Mouse (Mus musculus) neural tube, embryonic 12.5 days (tissue): ENCODE measurements around the gene Atp5g2. TPM values are rescaled to one million over a fixed set of nuclear protein-coding genes. Genes with fewer than 3 reads are reported as not detected.
A peak's percentile ranks its signal among the peaks of the same experiment; 100 is the strongest.

Experiments
- ATAC-seq: fragments of 200-750 bp; cut with Nextera tagmentation; 2 replicates; pipeline ENCODE4 v1.8.0; 2017; ENCODE audit warnings: low read depth, mild to moderate bottlenecking, moderate TSS enrichment, moderate library complexity; ENCODE audit not compliant: low FRiP score
- H3K27ac ChIP-seq: fragments of 300-500 bp; sonication (generic); 2 replicates; pipeline ENCODE4 v1.5.1; 2016
- H3K27me3 ChIP-seq: fragments of 300-500 bp; sonication (generic); replicated peaks from 2 replicates; pipeline ENCODE4 v1.6.1; 2016; ENCODE audit warnings: mild to moderate bottlenecking
- H3K36me3 ChIP-seq: fragments of 300-500 bp; sonication (generic); 2 replicates; pipeline ENCODE4 v1.6.1; 2016; ENCODE audit warnings: mild to moderate bottlenecking
- H3K4me1 ChIP-seq: fragments of 300-500 bp; sonication (generic); 2 replicates; pipeline ENCODE4 v1.6.1; 2016
- H3K4me2 ChIP-seq: fragments of 300-500 bp; sonication (generic); replicated peaks from 2 replicates; pipeline ENCODE4 v1.6.1; 2016; ENCODE audit warnings: mild to moderate bottlenecking
- H3K4me3 ChIP-seq: fragments of 300-500 bp; sonication (generic); 2 replicates; pipeline ENCODE4 v1.5.1; 2016
- H3K9ac ChIP-seq: fragments of 300-500 bp; sonication (generic); 2 replicates; pipeline ENCODE4 v1.6.1; 2016; ENCODE audit warnings: mild to moderate bottlenecking
- H3K9me3 ChIP-seq: fragments of 300-500 bp; sonication (generic); 2 replicates; pipeline ENCODE4 v1.6.1; 2016; ENCODE audit warnings: mild to moderate bottlenecking
- WGBS: fragments of 180-500 bp; shearing (Covaris S2); methylation state at CpG from one replicate; pipeline ENCODE4 v1.1.7; 2016; 5-methylcytosine and 5-hydroxymethylcytosine counted together
- polyA plus RNA-seq: library from polyadenylated mRNA; unstranded; fragments of >200 nt; fragmentation: Nextera tagmentation; extraction: Ambion mirVana; gene quantifications from 2 replicates; pipeline ENCODE4 v1.2.1, GENCODE M21; 2016

Atp5g2 gene
- polyA plus RNA-seq, 1 experiment from 2014 or later = 61.1 TPM

DNA sequence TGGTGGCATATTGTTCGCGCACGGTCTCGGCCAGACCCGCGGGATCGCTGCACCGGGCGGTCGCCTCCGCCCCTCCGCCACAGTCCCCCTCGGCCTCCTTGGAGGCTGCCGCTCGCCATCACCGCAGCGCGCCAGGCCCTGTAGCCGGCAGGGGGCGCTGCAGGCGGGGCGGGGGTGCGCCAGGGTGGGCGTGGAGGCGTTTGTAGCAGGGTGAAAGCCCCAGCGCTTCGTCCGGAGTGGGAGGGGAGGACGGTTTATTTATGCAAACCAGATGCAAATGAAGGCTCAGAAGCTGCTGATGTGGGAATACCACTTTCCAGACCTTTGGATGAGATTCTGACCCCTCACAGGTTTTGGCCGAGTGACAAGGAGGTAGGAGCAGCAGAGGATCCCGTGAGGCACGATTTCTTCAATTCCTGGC is 20.8 kb upstream of the Atp5g2 start:
- Histone ChIP-seq H3K4me2 (peak overlapping the region; percentile 69), H3K36me3 (no peaks in the 10 kb centered on the region), H3K9me3 (no peaks in the 10 kb centered on the region), H3K4me1 (peaks cover 29% of the 10 kb centered on the region), H3K4me3 (peak overlapping the region; percentile 38), H3K9ac (peak overlapping the region; percentile 50; the same call in 1 of the 2 replicates), H3K27me3 (peaks cover 72% of the 10 kb centered on the region), H3K27ac (peak overlapping the region; percentile 58)
- ATAC-seq = peak; percentile 85
- WGBS = under 1% methylated on average over 32 of the region's 32 CpGs

DNA sequence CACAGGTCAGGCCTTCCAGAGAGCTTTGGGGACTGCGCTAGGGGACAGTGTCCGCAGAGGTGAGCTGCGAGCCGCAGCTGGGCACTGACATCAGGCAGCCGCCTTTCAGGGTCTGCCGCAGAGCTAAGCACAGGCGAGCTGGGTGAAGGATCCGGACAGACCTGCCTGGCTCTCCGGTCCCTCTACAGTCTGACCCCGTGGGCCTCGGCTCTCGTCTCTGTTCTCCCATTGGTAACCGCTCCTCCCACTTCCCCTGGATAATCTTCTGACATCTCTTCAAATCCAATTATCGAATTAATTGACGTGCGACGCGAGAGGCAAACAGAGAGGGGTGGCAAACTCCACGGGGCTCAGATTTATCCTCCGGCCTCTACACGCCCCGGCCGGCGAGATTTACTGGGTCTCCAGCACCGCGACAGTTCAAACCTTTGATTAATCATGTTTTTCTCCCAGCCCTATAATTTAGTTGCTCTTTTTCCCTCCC is 20.2 kb upstream of the Atp5g2 start:
- Histone ChIP-seq H3K9ac (0 out of 2 replicates have a peak overlapping the region, but pooled peaks have one; percentile 50), H3K27me3 (peaks cover 69% of the 10 kb centered on the region), H3K9me3 (no peaks in the 10 kb centered on the region), H3K4me2 (peak overlapping the region; percentile 69), H3K4me1 (peaks cover 29% of the 10 kb centered on the region), H3K36me3 (no peaks in the 10 kb centered on the region), H3K27ac (peak overlapping the region; percentile 51), H3K4me3 (peak overlapping the region; percentile 38)
- WGBS = under 1% methylated on average over 26 of the region's 26 CpGs
- peak; percentile 42 for ATAC-seq

DNA sequence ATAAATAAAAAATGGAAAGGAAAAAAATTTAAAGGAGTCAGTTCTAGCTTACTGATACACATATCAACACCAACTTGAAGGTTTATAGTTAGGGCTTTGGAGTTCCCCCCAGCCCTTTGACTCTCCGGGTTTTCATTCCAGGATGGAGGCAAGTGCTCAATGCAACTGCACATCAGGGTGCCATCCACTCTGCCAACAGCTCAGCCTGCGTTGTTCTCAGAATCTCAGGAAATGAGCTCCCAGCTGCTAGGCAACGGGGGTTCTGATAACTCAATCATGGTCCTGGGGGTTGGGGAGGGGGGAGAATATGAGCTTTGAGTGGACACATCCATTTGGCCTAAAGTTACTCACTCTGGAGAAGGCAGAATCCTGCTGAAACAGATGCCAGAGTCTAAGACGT is 13.6 kb upstream of the Atp5g2 start:
- Histone ChIP-seq H3K9me3 (no peaks in the 10 kb centered on the region), H3K36me3 (no peaks in the 10 kb centered on the region), H3K4me3 (no peak overlapping the region), H3K27ac (no peak overlapping the region), H3K27me3 (peaks cover 19% of the 10 kb centered on the region; the same call in 1 of the 2 replicates), H3K4me1 (peaks cover 7% of the 10 kb centered on the region), H3K9ac (no peak overlapping the region), H3K4me2 (no peak overlapping the region)
- no peak for ATAC-seq
- WGBS = 11% methylated on average over 4 of the region's 4 CpGs

DNA sequence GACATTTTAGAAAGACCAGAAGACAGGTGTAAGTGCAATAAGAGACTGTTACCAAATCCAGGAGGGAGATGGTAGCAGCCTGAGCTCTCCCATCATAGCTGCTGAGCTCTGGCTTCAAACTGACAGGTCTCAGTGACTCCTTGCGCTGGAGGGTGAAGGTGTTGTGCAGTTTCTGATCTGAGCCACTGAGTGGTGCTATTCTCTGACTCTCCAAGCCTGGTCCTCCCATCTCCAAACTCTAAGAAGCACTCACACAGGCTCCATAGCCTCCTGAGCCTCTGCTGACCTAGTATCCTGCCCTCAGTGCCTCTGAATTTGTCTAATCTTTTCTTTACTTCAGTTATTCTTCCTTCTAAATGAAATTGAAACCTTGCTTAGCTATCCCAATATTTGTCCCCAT is 11.5 kb upstream of the Atp5g2 start:
- Histone ChIP-seq H3K4me2 (no peak overlapping the region), H3K27me3 (peaks cover 12% of the 10 kb centered on the region; the same call in 1 of the 2 replicates), H3K27ac (no peak overlapping the region), H3K9ac (no peak overlapping the region), H3K36me3 (no peaks in the 10 kb centered on the region), H3K4me3 (no peak overlapping the region), H3K4me1 (peaks cover 7% of the 10 kb centered on the region), H3K9me3 (no peaks in the 10 kb centered on the region)
- ATAC-seq = no peak
- 10% methylated on average over 1 of the region's 1 CpGs for WGBS

DNA sequence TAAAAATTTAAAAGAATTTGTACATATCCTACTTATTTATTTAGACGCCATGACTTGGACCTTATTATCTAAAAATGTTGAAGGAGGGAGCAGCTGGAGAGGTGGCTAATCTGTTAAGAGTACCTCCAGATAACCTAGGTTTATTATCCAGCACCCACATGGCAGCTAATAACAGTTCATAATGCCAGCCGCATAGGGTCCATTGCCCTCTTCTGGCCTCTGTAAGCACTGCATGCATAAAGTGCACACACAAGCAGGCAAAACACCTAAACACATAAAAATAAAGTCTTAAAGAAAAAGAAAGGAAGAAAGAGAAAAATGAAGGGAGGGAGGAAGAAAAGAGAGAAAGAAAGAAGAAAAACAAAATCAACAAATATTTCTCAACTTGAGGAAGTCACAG is 4.2 kb upstream of the Atp5g2 start:
- ATAC-seq = no peak
- Histone ChIP-seq H3K36me3 (no peaks in the 10 kb centered on the region), H3K27ac (no peak overlapping the region), H3K27me3 (no peaks in the 10 kb centered on the region), H3K9ac (no peak overlapping the region), H3K4me3 (no peak overlapping the region), H3K4me2 (no peak overlapping the region), H3K9me3 (no peaks in the 10 kb centered on the region), H3K4me1 (peaks cover 23% of the 10 kb centered on the region)
- 90% methylated on average over 2 of the region's 2 CpGs for WGBS

DNA sequence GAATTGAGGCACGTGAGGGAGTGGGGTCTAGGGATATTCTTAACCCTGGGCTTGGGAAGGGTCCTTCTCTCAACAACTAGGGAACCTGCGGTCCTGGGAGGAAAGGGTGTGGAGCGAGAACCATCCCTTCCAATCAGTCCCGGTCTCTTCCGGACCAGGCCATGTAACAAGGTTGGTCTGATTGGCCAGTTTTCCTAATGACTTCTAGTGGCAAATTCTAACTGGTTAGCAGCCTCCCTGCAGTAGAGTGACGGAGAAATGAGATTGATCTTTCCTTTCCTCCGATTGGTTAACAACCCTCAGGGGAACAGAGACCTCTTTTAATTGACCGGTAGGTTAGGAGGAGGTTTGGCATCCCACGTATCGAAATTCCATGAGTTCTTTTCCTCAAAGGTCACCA is 1.4 kb upstream of the Atp5g2 start:
- H3K27me3 ChIP-seq = no peaks in the 10 kb centered on the region
- H3K36me3 ChIP-seq = no peaks in the 10 kb centered on the region
- H3K4me3 ChIP-seq = 0 out of 2 replicates have a peak overlapping the region, but pooled peaks have one; percentile 7
- peak overlapping the region; percentile 74 for H3K4me2 ChIP-seq
- H3K9me3 ChIP-seq = no peaks in the 10 kb centered on the region
- H3K9ac ChIP-seq = no peak overlapping the region
- peak overlapping the region; percentile 54; the same call in 1 of the 2 replicates for H3K27ac ChIP-seq
- peaks cover 33% of the 10 kb centered on the region for H3K4me1 ChIP-seq
- ATAC-seq = peak; percentile 46
- 4% methylated on average over 10 of the region's 10 CpGs for WGBS

DNA sequence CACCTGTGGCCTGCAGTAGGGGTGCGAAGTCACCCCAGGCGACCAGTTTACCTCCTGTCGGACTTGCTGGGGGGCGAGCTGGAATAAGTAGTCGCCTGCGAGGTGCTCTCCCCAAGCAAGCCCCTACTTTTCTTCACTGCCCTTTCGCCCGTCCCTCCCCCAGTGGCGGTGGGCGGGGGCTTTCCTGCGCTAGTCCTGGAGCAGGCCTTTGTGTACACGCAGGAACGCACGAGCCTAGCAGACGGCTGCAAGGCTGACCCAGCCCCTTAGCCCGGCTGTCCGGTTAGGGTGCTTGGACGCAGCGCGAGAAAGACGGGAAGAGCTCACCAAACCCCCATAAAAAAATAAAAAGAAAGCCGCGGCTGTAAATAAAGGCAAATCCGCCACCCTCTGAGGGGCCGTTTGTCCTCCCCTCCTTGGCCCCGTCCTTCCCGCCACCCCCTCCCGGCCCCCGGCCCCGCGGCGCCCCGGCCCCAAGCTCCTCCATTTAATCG is 384 bp downstream of the Atp5g2 start:
- peaks cover 9% of the 10 kb centered on the region for H3K36me3 ChIP-seq
- H3K4me3 ChIP-seq = peak overlapping the region; percentile 37
- H3K9me3 ChIP-seq = no peaks in the 10 kb centered on the region
- peak overlapping the region; percentile 74 for H3K4me2 ChIP-seq
- WGBS = under 1% methylated on average over 32 of the region's 34 CpGs
- H3K27me3 ChIP-seq = no peaks in the 10 kb centered on the region
- ATAC-seq = peak; percentile 59
- peak overlapping the region; percentile 71 for H3K9ac ChIP-seq
- H3K27ac ChIP-seq = peak overlapping the region; percentile 95
- H3K4me1 ChIP-seq = peaks cover 33% of the 10 kb centered on the region

DNA sequence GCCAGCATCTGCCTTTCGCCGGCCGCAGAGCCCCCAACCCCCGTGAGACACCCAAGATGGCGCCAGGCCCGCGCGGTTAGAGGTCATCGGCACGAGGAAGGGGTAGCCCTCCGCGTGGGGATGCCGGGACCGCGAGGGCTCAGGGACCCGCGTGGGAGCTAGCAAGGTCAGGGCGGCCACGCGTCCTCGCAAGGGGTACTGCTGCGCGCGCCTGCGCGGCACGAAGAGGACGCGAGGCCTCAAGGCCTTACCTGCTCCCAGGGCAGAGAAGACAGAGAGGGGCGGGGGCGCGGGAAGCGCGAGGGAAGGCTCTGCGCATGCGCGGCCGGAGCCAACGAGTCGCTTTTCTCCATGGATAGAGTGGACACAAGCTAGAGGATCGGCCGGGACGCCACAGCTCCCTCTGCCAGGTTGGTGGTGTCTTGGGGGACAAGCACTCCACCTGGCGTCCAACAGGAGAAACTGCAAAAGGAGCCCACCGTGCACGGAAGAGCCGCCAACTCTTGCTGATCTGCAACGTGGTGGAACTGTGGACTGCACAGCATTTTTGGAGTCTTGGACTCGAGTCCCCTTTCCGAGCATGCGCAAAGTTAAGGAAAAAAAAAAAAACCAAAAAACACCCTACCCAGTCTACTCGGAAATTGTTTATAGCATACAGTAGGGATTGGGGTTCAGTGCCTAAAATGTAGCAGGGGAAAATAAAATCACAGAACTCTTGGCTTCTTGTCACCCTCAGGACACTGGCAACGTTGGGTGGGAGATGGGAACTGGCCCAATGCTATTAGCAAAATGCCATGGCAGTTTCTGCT is 1.2 kb downstream of the Atp5g2 start:
- WGBS = under 1% methylated on average over 53 of the region's 53 CpGs

DNA sequence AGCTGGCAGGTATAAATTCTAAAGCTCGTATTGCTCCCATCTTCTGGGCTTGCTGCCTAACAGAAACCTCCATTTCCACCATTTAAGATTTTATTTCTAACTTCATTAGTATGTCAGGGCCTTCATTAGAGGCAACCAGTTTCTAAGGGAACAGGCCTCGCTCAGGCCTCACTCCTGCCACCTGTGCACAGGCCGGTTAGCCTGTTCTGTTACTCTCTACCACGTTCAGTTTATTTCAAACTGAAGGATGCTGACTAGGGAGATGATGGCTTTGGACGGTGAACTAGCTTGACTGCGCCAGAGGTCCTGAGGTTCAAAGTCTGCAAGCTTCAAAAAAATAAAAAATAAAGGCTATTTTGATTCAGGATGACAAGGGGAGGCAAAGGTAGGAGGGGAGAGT is 1.9 kb downstream of the Atp5g2 start:
- H3K36me3 ChIP-seq = peaks cover 22% of the 10 kb centered on the region
- peak overlapping the region; percentile 75 for H3K4me3 ChIP-seq
- 10% methylated on average over 6 of the region's 6 CpGs for WGBS
- H3K27ac ChIP-seq = peak overlapping the region; percentile 80; the same call in 1 of the 2 replicates
- no peaks in the 10 kb centered on the region for H3K9me3 ChIP-seq
- no peaks in the 10 kb centered on the region for H3K27me3 ChIP-seq
- H3K4me1 ChIP-seq = peaks cover 33% of the 10 kb centered on the region
- H3K9ac ChIP-seq = peak overlapping the region; percentile 94
- no peak for ATAC-seq
- H3K4me2 ChIP-seq = peak overlapping the region; percentile 67

More for the DNA sequence above, 1.2 kb downstream of the Atp5g2 start:
- no peaks in the 10 kb centered on the region for H3K27me3 ChIP-seq
- H3K9ac ChIP-seq = peak overlapping the region; percentile 94
- peak overlapping the region; percentile 95 for H3K27ac ChIP-seq
- H3K4me2 ChIP-seq = peak overlapping the region; percentile 74
- H3K36me3 ChIP-seq = peaks cover 17% of the 10 kb centered on the region
- H3K4me1 ChIP-seq = peaks cover 33% of the 10 kb centered on the region
- no peaks in the 10 kb centered on the region for H3K9me3 ChIP-seq
- peak overlapping the region; percentile 75 for H3K4me3 ChIP-seq
- peak; percentile 83 for ATAC-seq

DNA sequence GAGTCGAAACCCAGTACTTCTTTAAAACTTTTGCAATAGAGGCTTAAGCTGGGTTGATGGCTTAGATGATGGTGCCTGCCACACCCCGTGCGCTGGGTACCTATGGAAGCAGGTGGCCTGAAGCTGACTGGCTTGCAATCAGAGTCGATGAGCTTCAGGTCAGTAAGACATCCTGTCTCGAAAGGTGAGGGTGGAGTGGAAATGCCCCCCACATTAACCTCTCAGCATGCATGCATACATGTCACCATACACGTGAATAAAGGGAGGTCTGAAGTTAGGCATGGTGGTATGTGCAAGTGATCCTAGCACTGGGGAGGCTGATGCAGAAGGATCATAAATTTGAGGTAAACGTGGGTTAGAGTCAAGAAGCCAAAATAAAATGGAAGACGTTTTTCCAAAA is 2.6 kb downstream of the Atp5g2 start:
- H3K27ac ChIP-seq = no peak overlapping the region
- 81% methylated on average over 8 of the region's 8 CpGs for WGBS
- H3K9me3 ChIP-seq = no peaks in the 10 kb centered on the region
- H3K4me1 ChIP-seq = peaks cover 33% of the 10 kb centered on the region
- H3K36me3 ChIP-seq = peaks cover 28% of the 10 kb centered on the region
- no peak overlapping the region for H3K4me3 ChIP-seq
- H3K27me3 ChIP-seq = no peaks in the 10 kb centered on the region
- H3K4me2 ChIP-seq = peak overlapping the region; percentile 67; the same call in 1 of the 2 replicates
- no peak for ATAC-seq
- H3K9ac ChIP-seq = no peak overlapping the region

DNA sequence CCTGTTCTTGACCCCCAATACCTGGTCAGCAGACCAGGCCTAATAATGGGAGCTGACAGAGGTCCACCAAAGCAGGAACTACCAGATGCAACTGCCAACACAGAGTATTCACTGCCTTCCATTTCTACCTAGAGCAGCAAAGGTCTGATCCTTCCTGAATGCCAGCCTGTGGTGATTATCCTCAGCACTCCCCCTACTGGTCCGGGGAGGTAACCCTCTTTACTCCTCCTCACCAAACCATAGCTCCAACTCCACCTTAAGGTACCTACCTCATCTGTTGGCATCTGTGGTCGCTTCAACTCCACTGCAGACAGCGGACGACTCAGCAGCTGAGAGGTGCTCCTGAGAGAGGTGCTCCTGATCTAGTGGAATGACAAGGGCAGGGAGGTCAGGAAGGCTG is 6.7 kb downstream of the Atp5g2 start:
- peaks cover 62% of the 10 kb centered on the region for H3K36me3 ChIP-seq
- no peak overlapping the region for H3K4me3 ChIP-seq
- H3K27me3 ChIP-seq = no peaks in the 10 kb centered on the region
- WGBS = 62% methylated on average over 4 of the region's 4 CpGs
- H3K9ac ChIP-seq = no peak overlapping the region
- no peaks in the 10 kb centered on the region for H3K9me3 ChIP-seq
- H3K27ac ChIP-seq = no peak overlapping the region
- no peak for ATAC-seq
- H3K4me1 ChIP-seq = peaks cover 10% of the 10 kb centered on the region
- H3K4me2 ChIP-seq = no peak overlapping the region

DNA sequence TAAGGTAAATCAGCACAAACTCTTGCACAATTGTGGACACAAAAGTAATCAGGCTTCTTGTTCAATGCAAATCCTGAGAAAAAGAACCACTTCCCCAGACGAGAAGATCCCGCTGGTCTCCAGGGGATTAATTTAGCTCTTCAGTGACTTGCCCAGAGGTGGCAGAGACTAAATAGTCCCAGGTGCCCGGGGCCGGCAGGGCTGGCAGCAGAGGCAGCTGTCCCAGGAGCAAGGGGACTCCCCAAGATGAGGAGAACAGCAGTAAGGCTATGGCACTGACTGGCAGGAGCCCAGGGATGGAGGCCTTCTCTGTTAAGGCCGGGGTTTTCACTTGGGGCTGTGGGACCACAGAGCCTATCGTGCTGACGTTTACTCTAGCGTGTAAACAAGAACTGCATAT is 8.3 kb downstream of the Atp5g2 start:
- H3K9me3 ChIP-seq = no peaks in the 10 kb centered on the region
- H3K4me1 ChIP-seq = no peaks in the 10 kb centered on the region
- H3K27ac ChIP-seq = no peak overlapping the region
- no peak overlapping the region for H3K4me3 ChIP-seq
- 93% methylated on average over 8 of the region's 8 CpGs for WGBS
- H3K27me3 ChIP-seq = no peaks in the 10 kb centered on the region
- H3K36me3 ChIP-seq = peaks cover 71% of the 10 kb centered on the region
- H3K9ac ChIP-seq = no peak overlapping the region
- no peak overlapping the region for H3K4me2 ChIP-seq
- ATAC-seq = no peak
